Mouse (Mus musculus): ENCODE measurements around the gene L3mbtl3.

L3mbtl3 gene

GRCm38 (mm10) chr10:26249426-26250165, 126.2 kb downstream of the L3mbtl3 start:
- DNase-seq (ENCODE audit: extremely low read depth, insufficient read length, low spot score), result no peak

GRCm38 (mm10) chr10:26244466-26244865, 131.3 kb downstream of the L3mbtl3 start:
- no peak for DNase-seq (ENCODE audit: extremely low read depth, insufficient read length, low spot score)

GRCm38 (mm10) chr10:26243203-26243602, 132.6 kb downstream of the L3mbtl3 start:
- no peak for DNase-seq (ENCODE audit: extremely low read depth, insufficient read length, low spot score)

GRCm38 (mm10) chr10:26239090-26239489, 136.7 kb downstream of the L3mbtl3 start:
- no peak for DNase-seq (ENCODE audit: extremely low read depth, insufficient read length, low spot score)

- DNase-seq (ENCODE audit: extremely low read depth, insufficient read length, low spot score), result no peak
Observed at GRCm38 (mm10) chr10:26238559-26238958, 137.2 kb downstream of the L3mbtl3 start.

- no peak for DNase-seq (ENCODE audit: extremely low read depth, insufficient read length, low spot score)
Observed at GRCm38 (mm10) chr10:26232071-26232653, 143.6 kb downstream of the L3mbtl3 start.

GRCm38 (mm10) chr10:26229488-26229887, 146.3 kb downstream of the L3mbtl3 start, which contains the start of gene Samd3:
Samd3 (plus strand) TSS chr10:26229707.
- DNase-seq (ENCODE audit: extremely low read depth, insufficient read length, low spot score), result no peak

- no peak for DNase-seq (ENCODE audit: extremely low read depth, insufficient read length, low spot score)
Observed at GRCm38 (mm10) chr10:26228187-26228586, 147.6 kb downstream of the L3mbtl3 start.

GRCm38 (mm10) chr10:26226734-26227133, 149.0 kb downstream of the L3mbtl3 start:
- DNase-seq (ENCODE audit: extremely low read depth, insufficient read length, low spot score), result no peak

GRCm38 (mm10) chr10:26226241-26226640, 149.5 kb downstream of the L3mbtl3 start:
- DNase-seq (ENCODE audit: extremely low read depth, insufficient read length, low spot score), result no peak
